Mouse (Mus musculus): ENCODE results near the gene Ankrd33b.

The Ankrd33b gene

GRCm38 (mm10) chr15:31265404-31265803 lies 102.1 kb downstream of the Ankrd33b start:
- no peak for DNase-seq (ENCODE audit: low read depth, low spot score)

GRCm38 (mm10) chr15:31264827-31265226 lies 102.7 kb downstream of the Ankrd33b start:
- DNase-seq (ENCODE audit: low read depth, low spot score), result no peak

- DNase-seq (ENCODE audit: low read depth, low spot score), result no peak
Observed at GRCm38 (mm10) chr15:31262361-31262760, 105.2 kb downstream of the Ankrd33b start.

- no peak for DNase-seq (ENCODE audit: low read depth, low spot score)
Observed at GRCm38 (mm10) chr15:31261094-31261493, 106.4 kb downstream of the Ankrd33b start.

GRCm38 (mm10) chr15:31258693-31259439 lies 108.7 kb downstream of the Ankrd33b start:
- no peak for DNase-seq (ENCODE audit: low read depth, low spot score)

GRCm38 (mm10) chr15:31258029-31258692 lies 109.4 kb downstream of the Ankrd33b start:
- no peak for DNase-seq (ENCODE audit: low read depth, low spot score)

GRCm38 (mm10) chr15:31257329-31257728 lies 110.2 kb downstream of the Ankrd33b start:
- DNase-seq (ENCODE audit: low read depth, low spot score), result no peak

- no peak for DNase-seq (ENCODE audit: low read depth, low spot score)
Observed at GRCm38 (mm10) chr15:31255762-31256161, 111.8 kb downstream of the Ankrd33b start.

- DNase-seq (ENCODE audit: low read depth, low spot score), result no peak
Observed at GRCm38 (mm10) chr15:31254939-31255535, 112.5 kb downstream of the Ankrd33b start.

- no peak for DNase-seq (ENCODE audit: low read depth, low spot score)
Observed at GRCm38 (mm10) chr15:31253963-31254362, 113.6 kb downstream of the Ankrd33b start.

GRCm38 (mm10) chr15:31253380-31253779 lies 114.1 kb downstream of the Ankrd33b start:
- no peak for DNase-seq (ENCODE audit: low read depth, low spot score)

- DNase-seq (ENCODE audit: low read depth, low spot score), result no peak
Observed at GRCm38 (mm10) chr15:31252590-31253311, 114.8 kb downstream of the Ankrd33b start.

- DNase-seq (ENCODE audit: low read depth, low spot score), result no peak
Observed at GRCm38 (mm10) chr15:31251189-31251588, 116.3 kb downstream of the Ankrd33b start.

GRCm38 (mm10) chr15:31250676-31251075 lies 116.8 kb downstream of the Ankrd33b start:
- DNase-seq (ENCODE audit: low read depth, low spot score), result no peak

GRCm38 (mm10) chr15:31250027-31250426 lies 117.5 kb downstream of the Ankrd33b start:
- no peak for DNase-seq (ENCODE audit: low read depth, low spot score)

- DNase-seq (ENCODE audit: low read depth, low spot score), result no peak
Observed at GRCm38 (mm10) chr15:31248882-31249281, 118.6 kb downstream of the Ankrd33b start.

- DNase-seq (ENCODE audit: low read depth, low spot score), result no peak
Observed at GRCm38 (mm10) chr15:31247035-31247434, 120.5 kb downstream of the Ankrd33b start.

- DNase-seq (ENCODE audit: low read depth, low spot score), result no peak
Observed at GRCm38 (mm10) chr15:31245934-31246333, 121.6 kb downstream of the Ankrd33b start.

- DNase-seq (ENCODE audit: low read depth, low spot score), result no peak
Observed at GRCm38 (mm10) chr15:31244696-31245445, 122.7 kb downstream of the Ankrd33b start.

GRCm38 (mm10) chr15:31243260-31243659 lies 124.3 kb downstream of the Ankrd33b start:
- no peak for DNase-seq (ENCODE audit: low read depth, low spot score)

Data from c-Kit-negative CD71-positive TER-119-positive erythroid progenitor cells, embryonic 14.5 days (primary cell).